Mouse (Mus musculus) testis, adult 2 months (tissue): ENCODE results near the gene Plcb4. TPM values are rescaled to one million over a fixed set of nuclear protein-coding genes. Genes with fewer than 3 reads are reported as not detected.

Experiments
- H3K27ac ChIP-seq: fragments of 200-500 bp; 2 replicates; pipeline ENCODE4 v1.5.1; 2012; ENCODE audit warnings: low read depth, low read length; ENCODE audit not compliant: control insufficient read depth, insufficient read depth
- H3K27me3 ChIP-seq: fragments of 200-500 bp; 2 replicates; pipeline ENCODE4 v1.6.1; 2012; ENCODE audit warnings: mild to moderate bottlenecking, low read length, moderate library complexity; ENCODE audit not compliant: control insufficient read depth, insufficient read depth
- H3K36me3 ChIP-seq: fragments of 200-500 bp; 2 replicates; pipeline ENCODE4 v1.6.1; 2012; ENCODE audit warnings: mild to moderate bottlenecking, low read length; ENCODE audit not compliant: control insufficient read depth, insufficient read depth
- H3K4me1 ChIP-seq: fragments of 200-500 bp; 2 replicates; pipeline ENCODE4 v1.6.1; 2012; ENCODE audit warnings: low read length; ENCODE audit not compliant: control insufficient read depth, insufficient read depth
- H3K4me3 ChIP-seq: fragments of 200-500 bp; 2 replicates; pipeline ENCODE4 v1.5.1; 2012; ENCODE audit warnings: low read depth, mild to moderate bottlenecking, low read length, moderate library complexity, mixed read lengths; ENCODE audit not compliant: control insufficient read depth
- CTCF ChIP-seq: fragments of 200-500 bp; IDR thresholded peaks from 2 replicates; pipeline ENCODE4 v1.5.1; 2012; ENCODE audit warnings: low read depth, mild to moderate bottlenecking, inconsistent platforms, low read length, moderate library complexity; ENCODE audit not compliant: control insufficient read depth, insufficient read depth, insufficient replicate concordance
- POLR2A ChIP-seq: fragments of 200-500 bp; IDR thresholded peaks from 2 replicates; pipeline ENCODE4 v1.6.1; 2012; ENCODE audit warnings: low read depth, mild to moderate bottlenecking, inconsistent platforms, low read length, moderate library complexity; ENCODE audit not compliant: control insufficient read depth
- polyA plus RNA-seq: library from polyadenylated mRNA; depleted of rRNA; stranded (reverse); fragments of >200 nt; gene quantifications from 2 replicates; pipeline ENCODE4 v1.2.3, GENCODE M21; 2012

The Plcb4 gene
- polyA plus RNA-seq, 1 experiment: 12.3 TPM

DNA sequence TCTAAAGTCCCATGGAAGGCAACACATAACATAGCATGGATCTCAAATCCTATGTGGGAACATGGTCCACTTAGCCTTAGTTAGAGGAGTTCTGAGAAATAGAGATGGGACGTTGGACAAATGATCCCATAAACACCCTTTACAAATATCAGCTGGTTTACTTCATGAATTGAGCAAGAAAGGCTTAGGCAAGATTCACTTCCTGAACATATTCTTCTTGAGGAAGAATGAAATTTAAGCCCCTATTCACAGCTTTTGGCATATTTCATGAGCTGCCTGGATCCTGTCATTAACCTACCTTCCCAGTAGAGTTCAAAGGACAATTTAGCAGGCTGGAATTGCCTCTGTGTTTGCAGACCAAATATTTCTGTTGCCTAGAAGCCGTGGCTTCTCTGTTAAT, 161.9 kb downstream of the Plcb4 start:
- no peaks in the 10 kb centered on the region for H3K4me1 ChIP-seq
- TF ChIP-seq POLR2A: no peak
- no peak for TF ChIP-seq CTCF
- H3K36me3 ChIP-seq: no peaks in the 10 kb centered on the region

DNA sequence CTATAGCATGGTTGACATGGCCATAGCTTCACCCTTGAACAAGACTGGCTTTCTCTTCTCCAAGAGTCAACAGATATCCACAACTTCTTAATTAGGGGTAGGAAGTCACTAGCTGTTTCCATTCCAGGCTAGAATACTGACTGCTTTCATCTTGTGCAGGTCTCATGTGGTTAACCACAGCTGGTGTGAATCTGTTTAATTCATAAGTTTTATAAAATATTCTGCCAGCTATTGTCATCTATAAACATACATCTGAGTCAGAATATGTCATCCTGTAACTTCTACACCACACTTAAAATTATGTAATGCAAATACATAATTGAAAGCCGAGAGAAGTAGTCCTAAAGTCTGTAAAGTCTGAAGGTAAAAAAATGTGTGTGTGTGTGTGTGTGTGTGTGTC, 164.9 kb downstream of the Plcb4 start:
- H3K4me1 ChIP-seq: no peaks in the 10 kb centered on the region
- no peak overlapping the region for H3K4me3 ChIP-seq
- no peak overlapping the region for H3K27ac ChIP-seq
- TF ChIP-seq POLR2A: no peak
- TF ChIP-seq CTCF: no peak
- H3K36me3 ChIP-seq: no peaks in the 10 kb centered on the region
- H3K27me3 ChIP-seq: no peaks in the 10 kb centered on the region

More for the DNA sequence above, 161.9 kb downstream of the Plcb4 start:
- no peak overlapping the region for H3K27ac ChIP-seq
- no peaks in the 10 kb centered on the region for H3K27me3 ChIP-seq
- H3K4me3 ChIP-seq: no peak overlapping the region

DNA sequence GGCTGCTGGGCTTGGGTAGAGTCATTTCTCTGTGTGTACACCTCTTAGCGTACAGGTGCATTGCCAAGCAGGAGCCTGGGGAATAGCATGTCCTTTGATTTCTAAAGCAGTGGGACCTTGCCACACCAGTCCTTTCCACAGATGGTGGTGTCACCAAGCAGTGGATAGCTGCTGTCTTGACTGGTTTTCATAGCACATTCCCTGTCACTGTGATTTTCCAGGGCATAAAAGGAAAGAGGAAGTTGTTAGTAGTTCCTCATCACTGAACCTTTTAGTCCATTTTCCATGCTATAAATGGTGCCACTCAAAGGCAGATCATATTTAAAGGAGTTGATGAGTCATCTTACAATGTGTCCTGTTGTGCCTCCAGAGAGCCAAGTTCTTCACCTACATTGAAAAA, 165.9 kb downstream of the Plcb4 start:
- no peak for TF ChIP-seq POLR2A
- no peak for TF ChIP-seq CTCF
- Histone ChIP-seq H3K27ac (no peak overlapping the region), H3K4me1 (no peaks in the 10 kb centered on the region), H3K4me3 (no peak overlapping the region), H3K36me3 (no peaks in the 10 kb centered on the region), H3K27me3 (no peaks in the 10 kb centered on the region)

DNA sequence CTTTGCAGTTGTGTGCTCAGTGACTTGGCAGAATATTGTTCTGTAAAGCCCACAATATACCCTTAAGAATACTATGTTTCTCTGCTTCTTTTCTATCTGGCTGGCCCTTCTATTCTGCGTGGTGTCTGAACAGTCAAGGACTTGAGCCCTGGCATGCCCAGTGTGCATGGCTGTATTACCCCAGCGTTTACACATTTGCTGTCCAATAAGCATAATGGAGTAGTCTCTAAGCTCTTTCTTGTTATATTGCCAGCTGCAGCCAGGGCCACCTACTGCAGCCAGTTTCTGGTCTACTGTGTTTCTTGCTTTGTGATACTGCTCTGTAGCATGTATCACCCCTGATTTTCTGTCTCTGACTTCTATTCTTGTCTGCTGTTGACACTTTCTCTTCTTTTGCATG, 166.8 kb downstream of the Plcb4 start:
- Histone ChIP-seq H3K27ac (no peak overlapping the region), H3K27me3 (no peaks in the 10 kb centered on the region), H3K4me1 (no peaks in the 10 kb centered on the region), H3K36me3 (no peaks in the 10 kb centered on the region), H3K4me3 (no peak overlapping the region)
- TF ChIP-seq CTCF (no peak), POLR2A (no peak)

DNA sequence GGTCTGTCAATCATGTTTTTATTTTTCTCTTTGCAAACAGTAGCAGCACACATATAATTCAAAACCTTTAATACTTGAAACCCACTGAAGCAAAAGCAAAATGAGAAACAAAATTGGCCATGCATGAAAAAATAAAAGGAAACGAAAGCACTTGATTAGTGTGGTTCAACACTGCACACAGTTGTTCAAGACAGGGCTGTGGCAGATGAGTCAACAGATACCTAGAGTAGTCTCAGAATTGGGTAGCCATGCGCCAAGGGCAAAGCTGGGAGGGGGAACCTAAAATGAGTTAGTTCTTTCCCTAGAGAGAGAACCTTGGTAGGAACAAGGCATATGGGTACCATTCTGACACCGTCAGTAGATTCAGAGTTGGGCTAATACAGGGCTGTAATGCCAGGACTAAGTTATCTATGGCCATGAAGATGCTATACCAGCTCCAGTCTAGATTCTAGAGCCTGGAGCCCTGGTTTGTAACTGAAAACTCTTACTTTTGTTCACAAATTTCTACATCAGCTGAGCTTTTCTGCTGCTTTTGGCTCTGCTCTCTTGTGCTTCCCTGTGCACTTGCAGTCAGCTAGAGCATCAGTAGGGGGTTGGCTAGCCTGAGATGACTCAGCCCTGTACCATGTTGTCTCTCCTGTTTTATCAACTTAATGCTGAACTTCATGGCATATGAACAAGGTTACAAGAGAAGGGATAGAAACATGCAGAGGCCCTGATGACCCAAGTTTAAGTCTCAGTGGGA, 168.0 kb downstream of the Plcb4 start:
- Histone ChIP-seq H3K27me3 (no peaks in the 10 kb centered on the region), H3K4me3 (no peak overlapping the region)
- TF ChIP-seq CTCF (no peak), POLR2A (no peak)

DNA sequence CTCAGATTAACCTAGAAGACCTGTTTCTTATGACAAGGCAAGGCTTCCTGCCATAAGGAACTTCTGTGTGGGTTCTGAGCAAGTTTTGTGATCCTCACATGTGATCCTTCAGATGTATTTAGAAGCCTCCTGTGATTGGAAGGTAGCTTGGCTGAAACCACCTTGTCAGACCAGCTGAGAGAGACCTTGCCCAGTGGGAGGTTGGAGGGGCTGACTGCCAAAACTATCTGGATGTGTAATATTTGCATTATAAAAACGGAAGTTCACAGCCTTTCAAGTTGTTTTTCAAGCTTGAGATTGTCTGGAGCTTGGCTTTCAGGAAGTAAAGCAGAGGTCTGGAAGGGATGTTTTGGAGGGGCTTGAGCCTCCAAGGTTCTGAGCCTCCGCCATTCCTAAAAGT, 169.6 kb downstream of the Plcb4 start:
- H3K27me3 ChIP-seq: no peaks in the 10 kb centered on the region
- TF ChIP-seq CTCF (no peak), POLR2A (no peak)
- no peaks in the 10 kb centered on the region for H3K36me3 ChIP-seq

More for the DNA sequence above, 168.0 kb downstream of the Plcb4 start:
- H3K4me1 ChIP-seq: no peaks in the 10 kb centered on the region
- H3K27ac ChIP-seq: no peak overlapping the region
- no peaks in the 10 kb centered on the region for H3K36me3 ChIP-seq

DNA sequence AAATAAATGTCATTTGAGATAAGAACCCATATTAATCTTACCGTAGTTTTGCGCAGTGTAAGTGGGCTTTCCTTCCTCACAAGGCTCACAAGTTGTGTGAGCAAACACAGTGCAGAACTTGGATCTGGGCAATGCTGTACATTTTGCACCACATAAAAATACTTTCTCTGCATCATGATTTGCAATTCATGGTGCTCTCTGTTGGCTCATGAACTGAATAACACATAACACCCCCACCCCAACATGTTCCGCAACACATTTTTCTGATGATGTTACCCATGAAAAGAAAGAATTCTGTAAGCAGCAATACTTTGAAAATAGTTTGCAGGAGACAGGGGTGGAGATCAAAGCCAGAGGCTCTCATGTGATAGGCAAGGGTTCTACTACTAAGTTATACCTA, 174.9 kb downstream of the Plcb4 start:
- H3K4me1 ChIP-seq: no peaks in the 10 kb centered on the region
- no peak overlapping the region for H3K4me3 ChIP-seq
- H3K27ac ChIP-seq: no peak overlapping the region
- no peaks in the 10 kb centered on the region for H3K36me3 ChIP-seq
- H3K27me3 ChIP-seq: no peaks in the 10 kb centered on the region
- no peak for TF ChIP-seq POLR2A
- TF ChIP-seq CTCF: no peak

More for the DNA sequence above, 169.6 kb downstream of the Plcb4 start:
- Histone ChIP-seq H3K4me3 (no peak overlapping the region), H3K27ac (no peak overlapping the region), H3K4me1 (no peaks in the 10 kb centered on the region)
